Mouse (Mus musculus) hindbrain, embryonic 12.5 days (tissue): ENCODE data around the gene 1810010D01Rik. TPM values are rescaled to one million over a fixed set of nuclear protein-coding genes. Genes with fewer than 3 reads are reported as not detected.

ENCODE experiments used
- ATAC-seq: fragments of 200-750 bp; cut with Nextera tagmentation; 2 replicates; pipeline ENCODE4 v1.8.0; 2017; ENCODE audit warnings: moderate TSS enrichment; ENCODE audit not compliant: low FRiP score
- H3K27ac ChIP-seq: fragments of 300-500 bp; sonication (generic); 2 replicates; pipeline ENCODE4 v1.5.1; 2016; ENCODE audit warnings: mild to moderate bottlenecking
- H3K27me3 ChIP-seq: fragments of 300-500 bp; sonication (generic); 2 replicates; pipeline ENCODE4 v1.6.1; 2016; ENCODE audit warnings: mild to moderate bottlenecking
- H3K36me3 ChIP-seq: fragments of 300-500 bp; sonication (generic); 2 replicates; pipeline ENCODE4 v1.6.1; 2016; ENCODE audit warnings: mild to moderate bottlenecking
- H3K4me1 ChIP-seq: fragments of 300-500 bp; sonication (generic); 2 replicates; pipeline ENCODE4 v1.6.1; 2016
- H3K4me2 ChIP-seq: fragments of 300-500 bp; sonication (generic); replicated peaks from 2 replicates; pipeline ENCODE4 v1.6.1; 2016; ENCODE audit warnings: mild to moderate bottlenecking
- H3K4me3 ChIP-seq: fragments of 300-500 bp; sonication (generic); 2 replicates; pipeline ENCODE4 v1.5.1; 2016; ENCODE audit warnings: mild to moderate bottlenecking
- H3K9ac ChIP-seq: fragments of 300-500 bp; sonication (generic); 2 replicates; pipeline ENCODE4 v1.6.1; 2016; ENCODE audit warnings: mild to moderate bottlenecking, moderate library complexity
- H3K9me3 ChIP-seq: fragments of 300-500 bp; sonication (generic); replicated peaks from 2 replicates; pipeline ENCODE4 v1.6.1; 2016; ENCODE audit warnings: mild to moderate bottlenecking
- WGBS: fragments of 180-500 bp; shearing (Covaris S2); methylation state at CpG from one replicate; pipeline ENCODE4 v1.1.7; 2016; 5-methylcytosine and 5-hydroxymethylcytosine counted together
- polyA plus RNA-seq: library from polyadenylated mRNA; unstranded; fragments of >200 nt; fragmentation: Nextera tagmentation; extraction: Ambion mirVana; gene quantifications from 2 replicates; pipeline ENCODE4 v1.2.1, GENCODE M21; 2016

The 1810010D01Rik gene
- polyA plus RNA-seq, 1 experiment from 2014 or later: 0.35 TPM

GRCm38 (mm10) chr7:145234841-145235790, 27.2 kb upstream of the 1810010D01Rik start:
- 77% methylated on average over 10 of the region's 10 CpGs for WGBS
- no peak overlapping the region for H3K4me3 ChIP-seq
- 0 out of 2 replicates have a peak, but pooled peaks cover 4% of the 10 kb centered on the region for H3K4me1 ChIP-seq
- H3K4me2 ChIP-seq: no peak overlapping the region
- H3K27ac ChIP-seq: no peak overlapping the region
- no peak overlapping the region for H3K9ac ChIP-seq
- H3K27me3 ChIP-seq: no peaks in the 10 kb centered on the region
- H3K9me3 ChIP-seq: no peaks in the 10 kb centered on the region
- no peak for ATAC-seq
- H3K36me3 ChIP-seq: no peaks in the 10 kb centered on the region

- Histone ChIP-seq H3K4me2 (no peak overlapping the region), H3K36me3 (no peaks in the 10 kb centered on the region), H3K27ac (no peak overlapping the region), H3K4me3 (no peak overlapping the region), H3K9ac (no peak overlapping the region), H3K27me3 (no peaks in the 10 kb centered on the region), H3K4me1 (no peaks in the 10 kb centered on the region), H3K9me3 (no peaks in the 10 kb centered on the region)
- 76% methylated on average over 9 of the region's 9 CpGs for WGBS
- no peak for ATAC-seq
Measured at GRCm38 (mm10) chr7:145231659-145232058, 23.7 kb upstream of the 1810010D01Rik start.

- 91% methylated on average over 6 of the region's 6 CpGs for WGBS
- ATAC-seq: no peak
- H3K4me1 ChIP-seq: peaks cover 8% of the 10 kb centered on the region
- H3K27ac ChIP-seq: no peak overlapping the region
- H3K9me3 ChIP-seq: no peaks in the 10 kb centered on the region
- no peaks in the 10 kb centered on the region for H3K36me3 ChIP-seq
- H3K27me3 ChIP-seq: no peaks in the 10 kb centered on the region
- no peak overlapping the region for H3K9ac ChIP-seq
- no peak overlapping the region for H3K4me2 ChIP-seq
- H3K4me3 ChIP-seq: no peak overlapping the region
Measured at GRCm38 (mm10) chr7:145226641-145227040, 18.7 kb upstream of the 1810010D01Rik start.

GRCm38 (mm10) chr7:145225626-145226025, 17.7 kb upstream of the 1810010D01Rik start:
- Histone ChIP-seq H3K27ac (no peak overlapping the region), H3K36me3 (no peaks in the 10 kb centered on the region), H3K4me1 (peaks cover 8% of the 10 kb centered on the region), H3K4me2 (no peak overlapping the region), H3K9ac (no peak overlapping the region), H3K27me3 (no peaks in the 10 kb centered on the region), H3K4me3 (no peak overlapping the region), H3K9me3 (no peaks in the 10 kb centered on the region)
- WGBS: 91% methylated on average over 6 of the region's 6 CpGs
- no peak for ATAC-seq

- Histone ChIP-seq H3K36me3 (no peaks in the 10 kb centered on the region), H3K4me3 (no peak overlapping the region), H3K9ac (no peak overlapping the region), H3K27ac (no peak overlapping the region), H3K9me3 (no peaks in the 10 kb centered on the region), H3K4me2 (no peak overlapping the region), H3K27me3 (no peaks in the 10 kb centered on the region), H3K4me1 (peaks cover 8% of the 10 kb centered on the region)
- 50% methylated on average over 2 of the region's 2 CpGs for WGBS
- peak; percentile 35 for ATAC-seq
Measured at GRCm38 (mm10) chr7:145221841-145222689, 14.1 kb upstream of the 1810010D01Rik start.

- Histone ChIP-seq H3K4me3 (no peak overlapping the region), H3K27ac (no peak overlapping the region), H3K4me2 (no peak overlapping the region), H3K27me3 (no peaks in the 10 kb centered on the region), H3K36me3 (no peaks in the 10 kb centered on the region), H3K9ac (no peak overlapping the region), H3K9me3 (no peaks in the 10 kb centered on the region), H3K4me1 (peaks cover 11% of the 10 kb centered on the region)
- ATAC-seq: no peak
- WGBS: 62% methylated on average over 2 of the region's 2 CpGs
Measured at GRCm38 (mm10) chr7:145221346-145221745, 13.4 kb upstream of the 1810010D01Rik start.

GRCm38 (mm10) chr7:145219420-145219831, 11.5 kb upstream of the 1810010D01Rik start:
- no peak for ATAC-seq
- WGBS: 88% methylated on average over 9 of the region's 9 CpGs
- H3K9ac ChIP-seq: no peak overlapping the region
- H3K4me2 ChIP-seq: no peak overlapping the region
- no peaks in the 10 kb centered on the region for H3K36me3 ChIP-seq
- H3K4me1 ChIP-seq: peaks cover 12% of the 10 kb centered on the region
- H3K9me3 ChIP-seq: no peaks in the 10 kb centered on the region
- H3K4me3 ChIP-seq: no peak overlapping the region
- no peak overlapping the region for H3K27ac ChIP-seq
- H3K27me3 ChIP-seq: peaks cover 2% of the 10 kb centered on the region; the same call in 1 of the 2 replicates

- H3K4me1 ChIP-seq: peaks cover 16% of the 10 kb centered on the region
- H3K4me2 ChIP-seq: no peak overlapping the region
- H3K4me3 ChIP-seq: no peak overlapping the region
- peaks cover 7% of the 10 kb centered on the region for H3K27me3 ChIP-seq
- 56% methylated on average over 1 of the region's 1 CpGs for WGBS
- no peaks in the 10 kb centered on the region for H3K9me3 ChIP-seq
- no peak overlapping the region for H3K27ac ChIP-seq
- H3K9ac ChIP-seq: 0 out of 2 replicates have a peak overlapping the region, but pooled peaks have one; percentile 27
- H3K36me3 ChIP-seq: no peaks in the 10 kb centered on the region
- ATAC-seq: no peak
Measured at GRCm38 (mm10) chr7:145216591-145216990, 8.7 kb upstream of the 1810010D01Rik start.

GRCm38 (mm10) chr7:145215476-145215875, 7.6 kb upstream of the 1810010D01Rik start:
- H3K27ac ChIP-seq: no peak overlapping the region
- H3K36me3 ChIP-seq: no peaks in the 10 kb centered on the region
- H3K27me3 ChIP-seq: peaks cover 7% of the 10 kb centered on the region
- H3K4me1 ChIP-seq: peaks cover 24% of the 10 kb centered on the region
- no peaks in the 10 kb centered on the region for H3K9me3 ChIP-seq
- no peak overlapping the region for H3K4me3 ChIP-seq
- ATAC-seq: no peak
- H3K9ac ChIP-seq: no peak overlapping the region
- H3K4me2 ChIP-seq: no peak overlapping the region
- WGBS: 85% methylated on average over 4 of the region's 4 CpGs

GRCm38 (mm10) chr7:145211680-145212659, 4.1 kb upstream of the 1810010D01Rik start:
- Histone ChIP-seq H3K36me3 (no peaks in the 10 kb centered on the region), H3K9me3 (no peaks in the 10 kb centered on the region), H3K4me2 (no peak overlapping the region), H3K4me1 (peaks cover 28% of the 10 kb centered on the region), H3K27ac (peak overlapping the region; percentile 75), H3K4me3 (no peak overlapping the region), H3K27me3 (peaks cover 13% of the 10 kb centered on the region), H3K9ac (peak overlapping the region; percentile 44; the same call in 1 of the 2 replicates)
- ATAC-seq: peak; percentile 66
- WGBS: 12% methylated on average over 14 of the region's 14 CpGs

- H3K27me3 ChIP-seq: peaks cover 13% of the 10 kb centered on the region
- no peak overlapping the region for H3K4me2 ChIP-seq
- no peaks in the 10 kb centered on the region for H3K9me3 ChIP-seq
- H3K27ac ChIP-seq: no peak overlapping the region
- peaks cover 37% of the 10 kb centered on the region for H3K4me1 ChIP-seq
- no peaks in the 10 kb centered on the region for H3K36me3 ChIP-seq
- H3K4me3 ChIP-seq: no peak overlapping the region
- H3K9ac ChIP-seq: no peak overlapping the region
- ATAC-seq: no peak
- WGBS: 72% methylated on average over 4 of the region's 4 CpGs
Measured at GRCm38 (mm10) chr7:145210477-145211070, 2.7 kb upstream of the 1810010D01Rik start.
